Mouse (Mus musculus): Measurements from ENCODE around the gene Specc1. TPM values are rescaled to one million over a fixed set of nuclear protein-coding genes. Genes with fewer than 3 reads are reported as not detected.

Gene Specc1
- polyA plus RNA-seq, 1 experiment from 2014 or later: 10.0 TPM

DNA sequence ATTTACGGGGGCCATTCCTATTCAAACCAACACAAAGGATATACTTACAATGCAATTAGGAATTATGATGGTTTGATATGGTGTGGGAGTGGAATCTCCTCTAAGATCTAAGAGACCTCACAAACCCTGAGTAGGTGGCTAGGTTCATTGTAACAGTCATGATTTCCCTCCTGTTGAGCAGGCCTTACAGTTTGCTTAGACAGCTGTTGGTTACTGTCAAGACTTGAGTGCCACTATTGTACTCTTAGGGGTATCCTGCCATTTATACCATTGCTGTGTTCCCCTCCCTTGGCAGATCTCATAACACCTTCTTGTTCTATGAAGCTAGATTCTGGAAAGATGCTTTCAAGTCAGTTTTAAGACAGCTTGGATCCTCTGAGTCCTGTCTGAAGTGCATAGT lies 78.7 kb downstream of the Specc1 start:
- no peaks in the 10 kb centered on the region for H3K9me3 ChIP-seq (ENCODE audit: control insufficient read depth, low read depth, low read length)
- no peak overlapping the region for H3K4me3 ChIP-seq (ENCODE audit: low read depth, low read length)
- no peaks in the 10 kb centered on the region for H3K27me3 ChIP-seq (ENCODE audit: control insufficient read depth, insufficient read depth, low read length)
- H3K4me1 ChIP-seq (ENCODE audit: control insufficient read depth, insufficient read depth, low read length): no peaks in the 10 kb centered on the region
- no peak overlapping the region for H3K9ac ChIP-seq (replicated peaks; ENCODE audit: low read depth, low read length)
- WGBS: 79% methylated on average over 1 of the region's 1 CpGs
- H3K27ac ChIP-seq (ENCODE audit: low read length): no peak overlapping the region
- H3K36me3 ChIP-seq (ENCODE audit: control insufficient read depth, insufficient read depth, low read length): no peaks in the 10 kb centered on the region
- no peak for ATAC-seq (ENCODE audit: insufficient number of reproducible peaks, insufficient read depth, low FRiP score, low read depth)
- no peak overlapping the region for H3K4me2 ChIP-seq (replicated peaks; ENCODE audit: low read depth, low read length)

DNA sequence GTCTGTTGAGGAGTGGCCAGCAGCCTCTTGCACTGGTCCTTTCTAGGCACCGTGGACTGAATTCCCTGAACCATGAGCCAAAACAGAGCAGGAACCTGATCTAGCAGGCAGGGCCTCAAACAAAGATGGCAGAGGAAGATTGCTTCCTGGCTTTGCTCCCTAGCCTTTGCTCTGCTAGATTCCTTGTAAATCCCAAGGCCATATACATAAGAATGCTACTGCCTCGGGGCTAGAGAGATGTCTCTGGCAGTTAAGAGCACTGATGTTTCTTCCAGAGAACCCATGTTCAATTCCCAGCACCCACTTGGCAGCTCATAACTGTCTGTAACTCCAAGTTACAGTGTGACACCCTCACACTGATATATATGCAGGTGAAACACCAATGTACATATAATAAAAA lies 83.6 kb downstream of the Specc1 start:
- Histone ChIP-seq H3K9me3 (ENCODE audit: control insufficient read depth, low read depth, low read length) (no peaks in the 10 kb centered on the region), H3K9ac (replicated peaks; ENCODE audit: low read depth, low read length) (no peak overlapping the region), H3K27me3 (ENCODE audit: control insufficient read depth, insufficient read depth, low read length) (no peaks in the 10 kb centered on the region), H3K4me2 (replicated peaks; ENCODE audit: low read depth, low read length) (no peak overlapping the region), H3K36me3 (ENCODE audit: control insufficient read depth, insufficient read depth, low read length) (no peaks in the 10 kb centered on the region), H3K27ac (ENCODE audit: low read length) (no peak overlapping the region), H3K4me3 (ENCODE audit: low read depth, low read length) (no peak overlapping the region), H3K4me1 (ENCODE audit: control insufficient read depth, insufficient read depth, low read length) (no peaks in the 10 kb centered on the region)
- 60% methylated on average over 2 of the region's 2 CpGs for WGBS
- no peak for ATAC-seq (ENCODE audit: insufficient number of reproducible peaks, insufficient read depth, low FRiP score, low read depth)

DNA sequence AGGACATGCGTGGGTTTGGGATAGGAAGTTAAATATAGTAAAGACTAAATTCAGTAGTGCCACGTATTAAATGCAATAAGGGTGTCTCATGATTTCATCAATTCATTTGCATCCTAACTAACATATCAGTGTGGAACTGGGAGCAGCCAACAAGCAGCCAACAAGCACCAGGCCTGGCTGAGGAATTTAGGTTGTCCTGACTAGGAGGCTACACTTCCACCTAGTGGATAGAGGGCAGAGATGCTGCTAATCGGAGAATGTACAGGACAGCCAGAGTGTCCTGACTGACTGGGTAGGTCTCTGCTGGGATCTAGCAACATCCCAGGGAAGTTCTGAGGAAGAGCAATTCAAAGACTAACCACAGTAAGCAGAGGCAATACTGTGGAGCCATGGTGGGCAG lies 88.1 kb downstream of the Specc1 start:
- H3K9me3 ChIP-seq (ENCODE audit: control insufficient read depth, low read depth, low read length): no peaks in the 10 kb centered on the region
- H3K9ac ChIP-seq (replicated peaks; ENCODE audit: low read depth, low read length): no peak overlapping the region
- H3K27me3 ChIP-seq (ENCODE audit: control insufficient read depth, insufficient read depth, low read length): no peaks in the 10 kb centered on the region
- ATAC-seq (ENCODE audit: insufficient number of reproducible peaks, insufficient read depth, low FRiP score, low read depth): no peak
- H3K4me2 ChIP-seq (replicated peaks; ENCODE audit: low read depth, low read length): no peak overlapping the region
- H3K36me3 ChIP-seq (ENCODE audit: control insufficient read depth, insufficient read depth, low read length): no peaks in the 10 kb centered on the region
- H3K4me1 ChIP-seq (ENCODE audit: control insufficient read depth, insufficient read depth, low read length): no peaks in the 10 kb centered on the region
- H3K27ac ChIP-seq (ENCODE audit: low read length): no peak overlapping the region
- 35% methylated on average over 3 of the region's 3 CpGs for WGBS
- no peak overlapping the region for H3K4me3 ChIP-seq (ENCODE audit: low read depth, low read length)

DNA sequence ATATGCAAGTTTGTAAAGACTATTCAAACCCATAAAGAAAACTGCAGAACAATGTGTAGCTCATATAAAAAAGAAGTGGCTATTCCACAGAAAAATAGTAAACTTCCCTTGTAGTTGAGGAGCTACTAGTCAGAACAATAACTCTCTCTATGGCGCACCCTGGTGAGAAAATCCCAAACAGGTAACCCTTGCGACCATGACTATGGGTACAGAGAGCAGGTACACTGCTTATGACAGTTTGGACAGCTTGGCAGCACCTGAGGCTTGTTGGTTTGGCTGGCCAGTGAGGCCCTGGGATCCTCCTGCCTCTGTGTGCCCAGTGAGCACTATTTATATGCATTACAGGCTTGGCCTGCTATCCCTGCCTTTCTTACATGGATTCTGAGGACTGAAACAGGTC lies 89.4 kb downstream of the Specc1 start:
- Histone ChIP-seq H3K4me2 (replicated peaks; ENCODE audit: low read depth, low read length) (no peak overlapping the region), H3K9me3 (ENCODE audit: control insufficient read depth, low read depth, low read length) (no peaks in the 10 kb centered on the region), H3K36me3 (ENCODE audit: control insufficient read depth, insufficient read depth, low read length) (no peaks in the 10 kb centered on the region), H3K27ac (ENCODE audit: low read length) (no peak overlapping the region), H3K27me3 (ENCODE audit: control insufficient read depth, insufficient read depth, low read length) (no peaks in the 10 kb centered on the region), H3K9ac (replicated peaks; ENCODE audit: low read depth, low read length) (no peak overlapping the region), H3K4me3 (ENCODE audit: low read depth, low read length) (no peak overlapping the region), H3K4me1 (ENCODE audit: control insufficient read depth, insufficient read depth, low read length) (0 out of 2 replicates have a peak, but pooled peaks cover 2% of the 10 kb centered on the region)
- ATAC-seq (ENCODE audit: insufficient number of reproducible peaks, insufficient read depth, low FRiP score, low read depth): no peak
- 63% methylated on average over 2 of the region's 2 CpGs for WGBS

DNA sequence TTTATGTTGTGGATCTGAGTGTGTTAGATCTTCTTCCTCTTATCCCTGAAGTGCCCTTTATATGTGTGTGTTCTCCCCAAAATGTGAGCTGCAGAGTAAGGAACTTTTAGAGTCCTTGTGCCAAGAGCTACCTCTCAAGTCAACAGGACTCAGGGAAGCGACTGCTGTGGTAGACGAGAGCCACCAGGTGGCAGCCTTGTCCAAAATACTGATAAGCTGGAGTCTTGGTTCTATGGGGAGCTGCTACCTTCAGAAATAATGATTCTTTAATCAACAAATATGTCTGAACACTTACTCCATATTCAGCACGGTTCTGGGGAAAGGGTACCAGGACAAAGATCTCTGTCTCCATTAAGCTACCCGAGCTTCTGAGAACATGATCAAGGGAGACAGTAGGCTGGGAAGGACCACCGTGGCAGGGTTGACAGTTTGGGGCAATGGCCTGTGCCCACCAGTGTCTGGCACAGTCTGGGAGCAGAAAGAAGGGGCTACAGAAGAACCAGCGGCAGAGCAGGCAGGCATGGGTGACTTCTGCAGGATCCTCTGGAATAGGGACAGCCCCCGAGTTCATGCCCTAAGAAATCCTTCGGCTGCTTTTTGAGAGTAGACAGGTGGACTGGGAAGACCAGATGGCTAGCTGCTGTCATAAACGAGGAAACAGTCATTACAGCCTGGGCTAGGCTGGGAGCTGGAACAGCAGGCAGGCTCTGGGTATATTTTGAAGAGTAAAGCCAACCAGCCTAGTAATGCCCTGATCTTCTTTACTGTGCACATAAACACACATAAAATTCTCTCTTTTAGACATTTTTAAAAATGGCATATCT lies 91.5 kb downstream of the Specc1 start:
- Histone ChIP-seq H3K36me3 (ENCODE audit: control insufficient read depth, insufficient read depth, low read length) (no peaks in the 10 kb centered on the region), H3K9me3 (ENCODE audit: control insufficient read depth, low read depth, low read length) (no peaks in the 10 kb centered on the region), H3K27ac (ENCODE audit: low read length) (no peak overlapping the region), H3K9ac (replicated peaks; ENCODE audit: low read depth, low read length) (no peak overlapping the region), H3K27me3 (ENCODE audit: control insufficient read depth, insufficient read depth, low read length) (no peaks in the 10 kb centered on the region), H3K4me2 (replicated peaks; ENCODE audit: low read depth, low read length) (no peak overlapping the region), H3K4me3 (ENCODE audit: low read depth, low read length) (no peak overlapping the region), H3K4me1 (ENCODE audit: control insufficient read depth, insufficient read depth, low read length) (0 out of 2 replicates have a peak, but pooled peaks cover 2% of the 10 kb centered on the region)
- peak; percentile 10; the same call in 1 of the 2 replicates for ATAC-seq (ENCODE audit: insufficient number of reproducible peaks, insufficient read depth, low FRiP score, low read depth)
- WGBS: 40% methylated on average over 9 of the region's 9 CpGs

DNA sequence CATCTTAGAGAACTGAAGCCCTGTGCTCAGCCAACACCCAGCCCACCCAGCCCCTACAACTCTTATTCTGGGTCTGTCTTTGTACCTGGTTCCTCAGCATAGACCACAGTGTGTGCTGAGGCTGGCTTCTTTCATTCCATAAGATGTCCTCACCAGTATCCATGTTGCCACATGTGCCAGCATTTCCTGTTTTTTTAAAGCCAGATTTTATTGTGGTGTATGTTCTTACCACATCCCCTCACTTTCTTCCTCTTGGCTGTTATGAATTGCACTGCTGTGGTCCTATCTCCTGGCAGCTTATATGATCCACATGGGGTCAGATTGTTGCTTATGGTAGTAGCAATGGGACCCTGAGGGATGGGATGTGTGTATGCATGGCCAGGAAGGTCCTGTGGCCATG lies 92.6 kb downstream of the Specc1 start:
- no peaks in the 10 kb centered on the region for H3K36me3 ChIP-seq (ENCODE audit: control insufficient read depth, insufficient read depth, low read length)
- H3K27me3 ChIP-seq (ENCODE audit: control insufficient read depth, insufficient read depth, low read length): no peaks in the 10 kb centered on the region
- no peak overlapping the region for H3K4me2 ChIP-seq (replicated peaks; ENCODE audit: low read depth, low read length)
- no peak overlapping the region for H3K9ac ChIP-seq (replicated peaks; ENCODE audit: low read depth, low read length)
- ATAC-seq (ENCODE audit: insufficient number of reproducible peaks, insufficient read depth, low FRiP score, low read depth): no peak
- H3K9me3 ChIP-seq (ENCODE audit: control insufficient read depth, low read depth, low read length): no peaks in the 10 kb centered on the region
- no peak overlapping the region for H3K27ac ChIP-seq (ENCODE audit: low read length)
- H3K4me1 ChIP-seq (ENCODE audit: control insufficient read depth, insufficient read depth, low read length): 0 out of 2 replicates have a peak, but pooled peaks cover 2% of the 10 kb centered on the region
- no peak overlapping the region for H3K4me3 ChIP-seq (ENCODE audit: low read depth, low read length)

DNA sequence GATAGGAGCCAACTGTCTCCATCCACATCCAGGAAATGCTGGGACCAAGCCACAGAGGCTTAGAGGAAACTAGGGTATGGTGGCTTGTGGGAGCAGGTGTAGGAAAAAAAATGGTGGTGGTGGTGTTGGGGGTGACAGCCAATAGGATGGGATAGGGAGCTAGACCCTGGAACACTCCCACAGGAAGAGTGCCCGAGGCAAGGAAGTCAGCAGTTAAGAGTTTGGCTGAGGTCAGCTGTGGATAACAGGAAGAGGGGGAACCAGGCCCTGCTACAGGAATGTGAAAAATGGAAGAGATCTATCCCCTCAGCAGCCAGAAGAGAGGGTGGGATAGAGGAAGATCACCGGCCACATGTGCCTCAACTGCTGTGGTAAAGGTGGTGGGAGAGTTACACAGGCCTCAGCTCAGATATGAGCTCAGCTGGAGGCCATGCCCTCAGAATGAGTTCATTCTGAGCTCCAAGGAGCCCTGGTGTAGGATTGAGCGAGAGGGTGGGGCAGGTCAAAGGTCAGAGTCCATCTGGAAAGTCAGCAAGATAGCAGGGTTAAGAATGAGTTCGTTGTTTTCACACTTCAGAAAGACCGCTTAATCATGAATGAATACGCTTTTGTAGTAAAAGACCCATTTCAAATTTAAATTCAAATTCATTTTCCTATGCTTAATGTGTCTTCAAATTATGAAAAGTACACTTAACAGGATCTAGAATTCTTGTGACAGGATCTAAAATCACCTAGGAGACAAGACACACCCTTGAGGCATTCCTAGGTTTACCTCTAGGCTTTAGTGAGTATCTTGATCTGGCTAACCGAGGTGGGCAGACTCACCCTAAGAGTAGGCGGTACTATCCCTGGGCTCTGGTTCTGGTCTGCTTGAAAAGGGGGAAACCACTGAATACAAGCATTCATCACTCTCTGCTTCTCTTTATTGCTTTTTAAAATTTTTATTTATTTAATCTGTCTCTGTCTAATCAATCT lies 94.1 kb downstream of the Specc1 start:
- Histone ChIP-seq H3K9me3 (ENCODE audit: control insufficient read depth, low read depth, low read length) (no peaks in the 10 kb centered on the region), H3K4me1 (ENCODE audit: control insufficient read depth, insufficient read depth, low read length) (0 out of 2 replicates have a peak, but pooled peaks cover 2% of the 10 kb centered on the region), H3K4me2 (replicated peaks; ENCODE audit: low read depth, low read length) (no peak overlapping the region), H3K9ac (replicated peaks; ENCODE audit: low read depth, low read length) (no peak overlapping the region), H3K27ac (ENCODE audit: low read length) (no peak overlapping the region), H3K36me3 (ENCODE audit: control insufficient read depth, insufficient read depth, low read length) (no peaks in the 10 kb centered on the region), H3K4me3 (ENCODE audit: low read depth, low read length) (no peak overlapping the region), H3K27me3 (ENCODE audit: control insufficient read depth, insufficient read depth, low read length) (no peaks in the 10 kb centered on the region)
- WGBS: 64% methylated on average over 8 of the region's 8 CpGs
- ATAC-seq (ENCODE audit: insufficient number of reproducible peaks, insufficient read depth, low FRiP score, low read depth): 0 out of 2 replicates have a peak, but pooled peaks have one; percentile 23

DNA sequence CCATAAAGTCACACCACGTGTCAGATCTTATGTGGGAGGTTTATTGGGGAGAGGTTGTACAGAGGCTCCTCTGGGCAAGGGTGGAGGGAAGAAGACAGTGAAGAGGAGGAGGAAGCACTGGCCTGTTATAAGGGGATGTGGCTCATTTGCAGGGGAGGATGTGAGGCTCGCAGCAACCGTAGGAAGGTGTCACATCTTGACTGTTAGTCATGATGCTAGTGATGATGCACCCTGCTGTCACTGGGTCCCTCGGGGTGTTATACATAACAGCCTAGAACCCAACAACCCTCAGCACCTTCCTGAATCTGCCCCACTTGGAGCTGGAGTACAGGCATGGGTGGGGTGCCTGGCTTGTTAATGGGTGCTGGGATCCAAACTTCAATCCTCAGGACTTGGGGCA lies 94.9 kb downstream of the Specc1 start:
- Histone ChIP-seq H3K27me3 (ENCODE audit: control insufficient read depth, insufficient read depth, low read length) (no peaks in the 10 kb centered on the region), H3K9ac (replicated peaks; ENCODE audit: low read depth, low read length) (no peak overlapping the region), H3K27ac (ENCODE audit: low read length) (no peak overlapping the region), H3K4me2 (replicated peaks; ENCODE audit: low read depth, low read length) (no peak overlapping the region), H3K4me1 (ENCODE audit: control insufficient read depth, insufficient read depth, low read length) (0 out of 2 replicates have a peak, but pooled peaks cover 2% of the 10 kb centered on the region), H3K36me3 (ENCODE audit: control insufficient read depth, insufficient read depth, low read length) (no peaks in the 10 kb centered on the region), H3K9me3 (ENCODE audit: control insufficient read depth, low read depth, low read length) (no peaks in the 10 kb centered on the region), H3K4me3 (ENCODE audit: low read depth, low read length) (no peak overlapping the region)
- no peak for ATAC-seq (ENCODE audit: insufficient number of reproducible peaks, insufficient read depth, low FRiP score, low read depth)
- WGBS: 90% methylated on average over 4 of the region's 4 CpGs

Measured in stomach, embryonic 14.5 days (tissue).